Mouse (Mus musculus) heart, adult 18-20 months (tissue): Measurements from ENCODE around the gene a. TPM values are rescaled to one million over a fixed set of nuclear protein-coding genes. Genes with fewer than 3 reads are reported as not detected.

Source experiments
- DNase-seq, 2 experiments: peaks; one replicate each; pipeline ENCODE4 v3.0.0; 2021 to 2022; ENCODE audit warnings: mixed read lengths in 1 of 2
- total RNA-seq, 2 experiments: library from RNA; stranded (reverse); gene quantifications; 2 replicates each; pipeline ENCODE4 v1.2.3; 2021

a gene
- total RNA-seq, 2 experiments from 2014 or later, result not detected

- DNase-seq, result no peak
These were observed 307.6 kb downstream of the a start for GRCm38 (mm10) chr2:155098720-155099380.

- DNase-seq, result peak; percentile 27 to 42
These were observed 308.2 kb downstream of the a start for GRCm38 (mm10) chr2:155099421-155099820.

DNA sequence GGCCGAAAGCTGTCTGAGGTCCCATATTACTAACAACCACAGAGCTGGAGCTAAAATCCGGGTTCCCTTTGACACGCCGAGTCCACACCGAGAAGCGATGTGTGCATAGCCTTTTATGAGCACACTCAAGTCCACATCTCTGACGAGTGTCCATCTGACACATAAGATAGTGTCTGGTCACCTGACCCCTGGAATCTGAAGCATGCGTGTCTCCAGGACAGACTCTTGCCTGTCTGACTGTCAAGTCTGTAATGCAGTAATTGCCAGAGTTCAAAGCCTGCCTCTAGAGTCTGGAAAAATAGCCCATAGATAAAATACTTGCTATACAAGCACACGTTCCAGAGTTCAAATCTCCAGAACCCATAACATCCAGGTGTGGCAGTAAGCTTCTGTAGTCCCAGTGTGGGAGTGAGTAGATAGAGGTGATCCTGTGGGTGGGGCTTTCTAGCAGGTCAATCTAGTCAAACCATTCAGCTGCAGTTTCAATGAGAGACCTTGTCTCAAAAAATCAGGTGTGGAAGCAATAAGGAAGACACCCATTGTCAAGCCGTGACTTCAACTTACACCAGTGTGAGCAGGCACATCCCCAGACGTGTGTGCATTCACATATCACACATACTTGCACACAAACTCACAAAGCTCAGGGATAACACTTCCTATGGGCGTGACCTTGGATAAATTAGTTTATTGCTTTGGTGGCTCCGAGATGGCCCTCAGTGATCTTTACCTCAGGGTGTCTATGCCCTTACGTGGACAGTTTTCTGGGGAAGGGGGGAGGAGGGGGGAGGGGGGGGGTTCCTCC is 309.0 kb downstream of the a start:
- no peak for DNase-seq

Other genes starting within 250 kb of the a start
- gene 1700003F12Rik, start 244.3 kb upstream of the a start, total RNA-seq, result not detected
- not detected for gene Actl10, start 239.6 kb upstream of the a start, total RNA-seq
- gene Necab3, start 232.5 kb upstream of the a start, total RNA-seq, result under 1 TPM in 1 of 2 experiments, not detected in 1; 0.27 TPM
- gene E2f1, start 221.5 kb upstream of the a start, total RNA-seq, result under 1 TPM; 0.57 to 0.77 TPM
- gene Pxmp4, start 187.7 kb upstream of the a start, total RNA-seq, result 10 to 100 TPM; 22.6 to 25.6 TPM
- 1 to 10 TPM; 2.6 to 2.8 TPM for gene Zfp341, start 178.1 kb upstream of the a start, total RNA-seq
- gene 4930519P11Rik, start 178.0 kb upstream of the a start, total RNA-seq, result under 1 TPM in 1 of 2 experiments, not detected in 1; 0.60 TPM
- 100 to 1,000 TPM; 114 to 121 TPM for gene Chmp4b, start 139.7 kb upstream of the a start, total RNA-seq
- gene Gm14214, start 21.4 kb upstream of the a start, total RNA-seq, result not detected
- gene Raly, start 306 bp upstream of the a start, total RNA-seq, result 10 to 100 TPM; 92.5 to 93.4 TPM
- gene Eif2s2, start 101.5 kb downstream of the a start, total RNA-seq, result 10 to 100 TPM; 54.8 to 56.8 TPM
- gene Gm14226, start 226.9 kb downstream of the a start, total RNA-seq, result under 1 TPM; 0.15 to 0.20 TPM